Comparison of ENCODE assay signal across 9 mouse cellular contexts in genomic region chr13:13328876-13329275, GRCm38 (mm10).
DNase-seq lines count a peak whose midpoint lies in the region; ATAC-seq and TF ChIP-seq lines count a peak whose summit lies in the region.
"Had no signal": no experiment of that assay in that cellular context is flagged by ENCODE, and none has a peak within 500 bp of the region (broad histone marks: within the 10 kb centered on the region; RNA-seq: fewer than 3 reads in every experiment).

No protein-coding gene starts in this region.

- ATAC-seq in kidney, postnatal 0 days (replicated peaks; ENCODE audit: low FRiP score, low read depth), result no peak
- peak; percentile 66; the same call in 1 of the 2 replicates for ATAC-seq in megakaryocyte, adult 5-6 weeks (ENCODE audit: poor library complexity, severe bottlenecking)

- no peaks in the 10 kb centered on the region for H3K27me3 ChIP-seq in kidney, postnatal 0 days (ENCODE audit: insufficient read depth, low read length)
- H3K27me3 ChIP-seq: embryonic facial prominence, embryonic 12.5 days had no signal

- H3K4me2 ChIP-seq in kidney, postnatal 0 days (ENCODE audit: low read length), result no peak overlapping the region
- H3K4me2 ChIP-seq: embryonic facial prominence, embryonic 12.5 days had no signal

- TF ChIP-seq CTCF in kidney, postnatal 0 days (IDR thresholded peaks at IDR 0.05; ENCODE audit: low read depth), result peak; percentile 81

- no peak overlapping the region for H3K9ac ChIP-seq in kidney, postnatal 0 days (ENCODE audit: low read depth, low read length)
- H3K9ac ChIP-seq: embryonic facial prominence, embryonic 12.5 days had no signal

- no peaks in the 10 kb centered on the region for H3K4me1 ChIP-seq in kidney, postnatal 0 days (replicated peaks; ENCODE audit: insufficient read depth, low read length)
- H3K4me1 ChIP-seq: embryonic facial prominence, embryonic 12.5 days had no signal

- DNase-seq in gastrocnemius, adult 18-20 months (ENCODE audit: low spot score), result peak; percentile 50
- no peak for DNase-seq in gastrocnemius, adult 8-10 months (ENCODE audit: low spot score in 2 of 2)
- DNase-seq in urinary bladder, adult 2 months (ENCODE audit: low spot score), result peak; percentile 40
- DNase-seq in urinary bladder, postnatal 10 days (ENCODE audit: low spot score), result no peak
- DNase-seq in embryo, embryonic 10 days (ENCODE audit: low spot score), result peak; percentile 71
- DNase-seq in kidney, postnatal 0 days (ENCODE audit: low spot score), result peak; percentile 32
- DNase-seq in thymus, postnatal 14 days, result peak; percentile 70

- no peak overlapping the region for H3K4me3 ChIP-seq in kidney, postnatal 0 days (replicated peaks; ENCODE audit: low read depth, low read length)
- H3K4me3 ChIP-seq: embryonic facial prominence, embryonic 12.5 days had no signal

- no peak overlapping the region for H3K27ac ChIP-seq in kidney, postnatal 0 days
- H3K27ac ChIP-seq: embryonic facial prominence, embryonic 12.5 days had no signal

- H3K9me3 ChIP-seq in kidney, postnatal 0 days (replicated peaks; ENCODE audit: low read length), result no peaks in the 10 kb centered on the region
- H3K9me3 ChIP-seq: embryonic facial prominence, embryonic 12.5 days had no signal

- 3% methylated on average over 2 of the region's 2 CpGs for WGBS in kidney, postnatal 0 days

- no peaks in the 10 kb centered on the region for H3K36me3 ChIP-seq in kidney, postnatal 0 days (ENCODE audit: insufficient read depth, low read length)
- H3K36me3 ChIP-seq: embryonic facial prominence, embryonic 12.5 days had no signal

Comparison
In these comparisons a context has a peak if more than half of its experiments do, and no peak if none do; other contexts are left out.
1. DNase-seq: peak in gastrocnemius, adult 18-20 months (single experiment), urinary bladder, adult 2 months (single experiment), embryo, embryonic 10 days (single experiment), kidney, postnatal 0 days (single experiment) and thymus, postnatal 14 days (single experiment); none in gastrocnemius, adult 8-10 months (0 of 2) and urinary bladder, postnatal 10 days (single experiment).